Mouse (Mus musculus) kidney, adult 2 months (tissue): ENCODE data around the gene Eif5b. TPM values are rescaled to one million over a fixed set of nuclear protein-coding genes. Genes with fewer than 3 reads are reported as not detected.
"Not testable (repeated sequence)": the region's sequence is repeated elsewhere in the genome, so short reads cannot be mapped to it uniquely, and the experiment has no call there.

Experiments used
- DNase-seq: peaks from one replicate; pipeline ENCODE4 v3.0.0; 2021
- H3K27ac ChIP-seq: fragments of 200-500 bp; 2 replicates; pipeline ENCODE4 v1.5.1; 2012; ENCODE audit warnings: low read depth, low read length, control low read depth, inconsistent platforms; ENCODE audit not compliant: insufficient read depth
- H3K27me3 ChIP-seq: fragments of 200-500 bp; replicated peaks from 2 replicates; pipeline ENCODE4 v1.6.1; 2012; ENCODE audit warnings: mild to moderate bottlenecking, moderate library complexity, low read length, inconsistent platforms; ENCODE audit not compliant: control insufficient read depth, insufficient read depth
- H3K36me3 ChIP-seq: fragments of 200-500 bp; 2 replicates; pipeline ENCODE4 v1.6.1; 2012; ENCODE audit warnings: mild to moderate bottlenecking, moderate library complexity, low read length, inconsistent platforms; ENCODE audit not compliant: control insufficient read depth, insufficient read depth
- H3K4me1 ChIP-seq: fragments of 200-500 bp; 2 replicates; pipeline ENCODE4 v1.6.1; 2011; ENCODE audit warnings: low read length; ENCODE audit not compliant: control insufficient read depth, insufficient read depth
- H3K4me3 ChIP-seq: fragments of 200-500 bp; 2 replicates; pipeline ENCODE4 v1.5.1; 2011; ENCODE audit warnings: mild to moderate bottlenecking, low read depth, low read length, control low read depth; ENCODE audit not compliant: insufficient read depth
- CTCF ChIP-seq: fragments of 200-500 bp; conservative IDR thresholded peaks from 2 replicates; pipeline ENCODE4 v1.5.1; 2011; ENCODE audit warnings: low read depth, mild to moderate bottlenecking, control low read depth, low read length, moderate library complexity, mixed read lengths; ENCODE audit not compliant: insufficient read depth, insufficient read length
- POLR2A ChIP-seq: fragments of 200-500 bp; IDR thresholded peaks from one replicate; pipeline ENCODE4 v1.6.1; 2011; ENCODE audit warnings: low read depth, low read length, control low read depth
- WGBS: fragments of 180-500 bp; shearing (Covaris S2); methylation state at CpG from one replicate; pipeline ENCODE4 v1.1.7; 2018; 5-methylcytosine and 5-hydroxymethylcytosine counted together
- polyA plus RNA-seq: library from polyadenylated mRNA; depleted of rRNA; stranded (reverse); fragments of >200 nt; gene quantifications from 2 replicates; pipeline ENCODE4 v1.2.3, GENCODE M21; 2012

The Eif5b gene
- polyA plus RNA-seq, 1 experiment = 7.1 TPM

DNA sequence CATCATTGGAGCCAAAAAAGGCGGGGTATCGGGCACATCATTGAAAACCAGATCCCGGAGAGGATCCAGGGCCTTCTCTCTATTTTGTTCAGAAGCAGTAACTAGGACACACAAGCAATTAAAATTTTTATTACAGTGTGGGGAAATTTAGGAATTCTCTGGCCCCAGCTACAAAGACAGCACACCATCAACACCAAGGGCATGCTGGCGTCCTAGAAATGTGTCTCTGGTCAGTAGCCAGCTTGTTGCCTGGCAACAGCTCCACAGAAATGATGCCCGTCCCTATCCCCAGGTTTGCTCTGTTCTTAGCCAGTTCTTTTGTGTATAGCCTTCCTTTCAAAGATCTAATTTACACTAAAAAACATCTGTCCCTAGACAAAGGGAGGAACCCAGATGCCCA lies 38.3 kb upstream of the Eif5b start:
- Histone ChIP-seq H3K4me3 (no peak overlapping the region), H3K27me3 (no peaks in the 10 kb centered on the region), H3K4me1 (no peaks in the 10 kb centered on the region), H3K27ac (no peak overlapping the region), H3K36me3 (no peaks in the 10 kb centered on the region)
- WGBS = 71% methylated on average over 5 of the region's 5 CpGs
- TF ChIP-seq POLR2A (no peak), CTCF (no peak)
- DNase-seq = no peak

DNA sequence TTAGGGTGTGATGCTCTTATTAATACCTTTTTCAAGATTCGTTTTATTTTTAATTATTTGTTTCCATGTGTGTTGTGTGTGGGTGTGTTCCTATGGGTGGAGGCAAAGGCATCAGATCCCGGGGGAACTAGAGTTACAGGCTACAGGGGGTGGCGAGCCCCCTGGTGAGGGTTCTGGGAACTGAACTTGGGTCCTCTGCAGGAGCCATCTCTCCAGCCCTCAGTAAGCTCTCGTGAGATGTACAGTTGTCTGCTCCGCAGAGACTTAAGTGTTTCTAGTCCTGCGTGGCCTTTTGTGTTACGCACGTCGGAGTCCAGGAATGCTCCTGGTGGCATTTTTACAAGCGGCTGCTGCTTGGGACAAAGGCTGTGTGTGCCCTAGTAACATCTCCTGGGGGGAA lies 32.2 kb upstream of the Eif5b start:
- H3K4me3 ChIP-seq = no peak overlapping the region
- TF ChIP-seq CTCF = no peak
- TF ChIP-seq POLR2A = no peak
- DNase-seq = no peak

DNA sequence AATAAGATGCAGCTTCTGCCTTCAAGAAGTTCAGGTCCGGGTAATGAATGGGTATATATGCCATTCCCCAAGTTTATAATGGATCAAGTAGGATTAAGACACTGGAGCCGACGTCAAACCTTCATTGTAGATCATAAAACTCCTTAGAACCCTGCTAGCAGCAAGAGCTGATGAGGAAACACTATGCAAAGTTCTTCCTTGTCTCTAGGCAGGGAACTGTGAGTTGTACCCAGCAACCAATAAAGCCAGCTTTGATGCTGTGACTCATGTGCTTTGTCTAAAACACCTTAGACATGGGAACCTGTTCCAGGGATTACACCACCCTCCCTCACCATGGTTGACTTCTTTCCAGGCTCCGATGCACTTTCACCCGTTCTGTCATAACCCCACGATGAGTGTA lies 29.1 kb upstream of the Eif5b start:
- TF ChIP-seq POLR2A = no peak
- TF ChIP-seq CTCF = no peak
- Histone ChIP-seq H3K27me3 (no peaks in the 10 kb centered on the region; the same call in 1 of the 2 replicates), H3K36me3 (no peaks in the 10 kb centered on the region), H3K4me1 (no peaks in the 10 kb centered on the region), H3K4me3 (no peak overlapping the region), H3K27ac (no peak overlapping the region)
- no peak for DNase-seq
- 78% methylated on average over 6 of the region's 6 CpGs for WGBS

More for the DNA sequence above, 32.2 kb upstream of the Eif5b start:
- no peaks in the 10 kb centered on the region for H3K36me3 ChIP-seq
- no peaks in the 10 kb centered on the region; the same call in 1 of the 2 replicates for H3K27me3 ChIP-seq
- WGBS = 52% methylated on average over 10 of the region's 10 CpGs
- H3K27ac ChIP-seq = no peak overlapping the region
- no peaks in the 10 kb centered on the region for H3K4me1 ChIP-seq

DNA sequence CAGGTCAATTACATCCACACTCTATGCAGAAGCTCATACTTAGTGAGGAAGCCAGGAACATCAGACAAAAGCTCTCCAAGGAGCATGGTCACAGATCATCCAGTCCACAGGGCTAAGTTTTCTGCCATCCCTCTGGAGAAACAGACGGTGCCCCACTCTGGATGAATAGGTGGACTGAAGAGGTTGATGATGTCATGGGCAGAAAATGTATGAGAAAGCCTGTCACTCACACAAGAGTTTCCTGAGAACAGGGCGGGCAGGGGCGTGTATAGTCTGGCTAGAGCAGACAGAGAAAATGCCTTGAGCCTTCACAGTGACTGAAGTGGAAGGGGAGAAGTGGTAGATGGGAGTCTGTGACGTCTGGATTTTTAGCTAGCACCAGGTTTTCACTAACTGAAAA lies 26.3 kb upstream of the Eif5b start:
- 64% methylated on average over 4 of the region's 4 CpGs for WGBS
- no peak for DNase-seq
- Histone ChIP-seq H3K4me1 (no peaks in the 10 kb centered on the region), H3K27ac (no peak overlapping the region), H3K27me3 (no peaks in the 10 kb centered on the region; the same call in 1 of the 2 replicates), H3K36me3 (no peaks in the 10 kb centered on the region), H3K4me3 (no peak overlapping the region)
- TF ChIP-seq CTCF (no peak), POLR2A (no peak)

DNA sequence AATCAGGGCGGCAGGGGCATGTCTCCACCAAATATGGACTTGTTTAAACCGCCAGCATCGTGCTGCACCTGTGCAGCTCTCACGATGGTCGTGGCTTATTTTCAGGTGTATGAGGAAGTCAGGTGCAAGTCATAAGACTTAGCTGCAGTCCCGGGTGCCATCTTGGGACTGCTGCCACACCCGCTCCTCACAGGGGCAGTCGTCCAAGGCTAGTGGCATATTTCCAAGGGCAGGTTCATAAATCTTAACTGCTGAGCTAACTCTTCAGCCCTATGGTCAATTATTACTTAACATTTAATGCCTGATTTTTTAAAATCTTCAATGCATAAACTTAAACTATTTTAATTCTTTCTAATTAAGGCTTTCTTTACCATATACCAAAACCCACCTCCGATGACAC lies 21.1 kb upstream of the Eif5b start:
- H3K27me3 ChIP-seq, H3K36me3 ChIP-seq, H3K4me1 ChIP-seq, H3K27ac ChIP-seq, H3K4me3 ChIP-seq: not testable (repeated sequence)
- peak; percentile 90 for DNase-seq
- 41% methylated on average over 9 of the region's 9 CpGs for WGBS

DNA sequence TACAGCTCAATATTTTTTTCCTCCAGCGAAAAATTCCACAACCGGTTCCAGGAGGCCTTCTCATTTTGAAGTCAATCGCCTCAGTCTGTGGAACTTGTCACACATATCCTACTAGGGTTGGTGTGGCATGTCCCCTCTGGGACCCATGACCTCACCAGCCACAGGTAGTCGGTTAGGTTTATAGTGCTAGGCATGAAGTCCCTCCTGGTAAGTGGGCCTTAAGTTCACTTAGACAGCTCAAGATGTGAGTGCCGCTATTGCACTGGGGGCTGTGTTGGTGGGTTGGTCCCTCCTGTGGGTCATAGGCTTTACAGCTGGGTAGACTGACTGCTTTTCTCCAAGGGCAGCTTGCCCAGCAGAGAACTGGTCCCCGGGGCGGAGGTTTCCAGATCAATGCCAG lies 20.5 kb upstream of the Eif5b start:
- no peak for TF ChIP-seq POLR2A
- no peak for TF ChIP-seq CTCF
- no peaks in the 10 kb centered on the region for H3K27me3 ChIP-seq
- no peaks in the 10 kb centered on the region for H3K36me3 ChIP-seq
- H3K4me3 ChIP-seq = no peak overlapping the region
- peaks cover 3% of the 10 kb centered on the region; the same call in 1 of the 2 replicates for H3K4me1 ChIP-seq
- no peak for DNase-seq
- H3K27ac ChIP-seq = no peak overlapping the region
- WGBS = 86% methylated on average over 7 of the region's 7 CpGs

DNA sequence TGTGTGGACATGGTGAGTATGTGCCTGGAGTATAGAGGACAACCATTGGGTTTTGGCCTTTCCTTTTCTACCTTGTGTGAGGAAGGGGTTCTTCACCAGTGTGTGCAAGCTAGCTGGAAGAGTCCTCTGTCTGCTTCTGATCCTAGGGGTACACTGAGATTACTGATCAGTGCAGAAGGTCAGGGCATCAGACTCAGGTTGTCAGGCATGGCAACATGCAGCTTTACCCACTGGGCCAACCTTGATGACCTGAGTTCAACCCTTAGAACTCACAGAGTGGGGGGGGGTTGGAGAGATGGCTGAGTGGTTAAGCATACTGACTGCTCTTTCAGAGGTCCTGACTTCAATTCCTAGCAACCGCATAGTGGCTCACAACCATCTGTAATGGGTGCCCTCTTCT lies 13.5 kb upstream of the Eif5b start:
- H3K27ac ChIP-seq = no peak overlapping the region
- H3K27me3 ChIP-seq = no peaks in the 10 kb centered on the region
- no peaks in the 10 kb centered on the region for H3K4me1 ChIP-seq
- WGBS = 100% methylated on average over 1 of the region's 1 CpGs
- no peak for TF ChIP-seq POLR2A
- H3K4me3 ChIP-seq = no peak overlapping the region
- DNase-seq = no peak
- peaks cover 6% of the 10 kb centered on the region; the same call in 1 of the 2 replicates for H3K36me3 ChIP-seq

DNA sequence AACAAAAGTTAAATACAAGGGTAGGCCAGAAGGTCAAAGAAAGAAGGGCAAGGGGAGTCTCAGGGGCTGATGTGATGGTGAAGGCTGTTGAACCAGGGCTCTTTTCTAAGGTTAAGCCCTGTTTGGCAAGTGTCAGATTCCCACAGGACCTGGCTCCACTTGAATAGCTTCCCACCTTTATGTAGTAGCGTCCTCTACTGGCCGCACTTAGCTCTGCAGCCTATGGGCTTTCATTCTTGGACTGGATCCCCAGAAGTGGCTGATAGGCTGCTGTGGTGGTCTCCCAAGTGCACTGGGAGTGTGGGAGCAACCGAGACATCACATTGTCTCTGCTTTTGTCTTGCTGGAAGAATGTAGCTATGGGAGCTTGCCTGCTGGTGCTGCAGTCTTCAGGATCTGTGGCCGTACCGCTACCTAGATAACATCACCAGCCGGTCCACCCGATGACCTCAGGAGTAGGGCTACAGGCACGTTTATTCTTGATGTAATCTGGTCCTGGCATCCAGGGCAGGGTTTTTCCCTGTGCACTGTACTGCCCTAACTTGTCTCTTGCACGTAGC lies 12.0 kb upstream of the Eif5b start:
- H3K36me3 ChIP-seq = peaks cover 6% of the 10 kb centered on the region; the same call in 1 of the 2 replicates
- no peak for TF ChIP-seq POLR2A
- TF ChIP-seq CTCF = peak; percentile 66

More for the DNA sequence above, 12.0 kb upstream of the Eif5b start:
- Histone ChIP-seq H3K4me1 (no peaks in the 10 kb centered on the region), H3K27ac (no peak overlapping the region), H3K4me3 (no peak overlapping the region), H3K27me3 (no peaks in the 10 kb centered on the region)
- WGBS = 78% methylated on average over 9 of the region's 9 CpGs
- peak; percentile 30 for DNase-seq
